Mouse (Mus musculus): ENCODE results near the gene Tvp23a.

The Tvp23a gene

DNA sequence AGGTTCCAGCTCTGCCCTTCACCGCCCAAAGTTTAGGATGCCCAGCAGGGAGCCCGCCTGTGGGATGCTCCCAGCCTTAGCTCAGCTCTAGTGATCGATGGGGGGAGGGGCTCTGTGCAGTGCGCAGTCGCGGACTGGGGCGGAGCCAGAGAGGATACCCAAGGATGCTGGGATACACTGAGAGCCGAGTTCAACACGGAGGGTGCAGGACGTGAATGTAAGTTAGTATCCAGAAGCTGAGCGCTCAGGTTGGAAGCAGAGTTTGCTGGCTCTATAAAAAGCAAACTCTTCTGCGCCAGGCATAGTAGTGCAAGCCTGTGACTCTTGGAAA is at the start of gene Tvp23a:
TSS of gene Tvp23a (minus strand) at position 99 of the 331 bp plus-strand sequence.
- POLR2A ChIA-PET: interaction anchor here (0.6 to 8.0 kb wide), 52 partner anchors 8 to 339 kb away, joined by 3 to 110 read pairs (median 4); partner anchors contain the start of genes Nubp1 (in 4 of the 4), Ciita (in 2 of the 4), Dexi (in 2 of the 4) and Clec16a (in 1 of the 4)
- CTCF ChIA-PET: interaction anchor here in 3 of 4 experiments (0.6 to 2.2 kb wide), 11 partner anchors 13 to 75 kb away, joined by 3 to 9 read pairs (median 5); no protein-coding TSS in a partner anchor

- ChIA-PET CTCF (interaction anchor here in 2 of 4 experiments (0.6 to 2.1 kb wide), 3 partner anchors 22 to 407 kb away, joined by 3 to 4 read pairs (median 3); no protein-coding TSS in a partner anchor), POLR2A (interaction anchor here in 3 of 4 experiments (0.6 to 1.3 kb wide), 4 partner anchors 8 to 83 kb away, joined by 3 to 5 read pairs (median 4); partner anchors contain the start of gene Nubp1 (in 1 of the 3))
Measured at GRCm38 (mm10) chr16:10495824-10496298, 48.7 kb upstream of the Tvp23a start.

- ChIA-PET POLR2A (no interaction called here), CTCF (no interaction called here)
Measured at GRCm38 (mm10) chr16:10492587-10492986, 45.4 kb upstream of the Tvp23a start.

DNA sequence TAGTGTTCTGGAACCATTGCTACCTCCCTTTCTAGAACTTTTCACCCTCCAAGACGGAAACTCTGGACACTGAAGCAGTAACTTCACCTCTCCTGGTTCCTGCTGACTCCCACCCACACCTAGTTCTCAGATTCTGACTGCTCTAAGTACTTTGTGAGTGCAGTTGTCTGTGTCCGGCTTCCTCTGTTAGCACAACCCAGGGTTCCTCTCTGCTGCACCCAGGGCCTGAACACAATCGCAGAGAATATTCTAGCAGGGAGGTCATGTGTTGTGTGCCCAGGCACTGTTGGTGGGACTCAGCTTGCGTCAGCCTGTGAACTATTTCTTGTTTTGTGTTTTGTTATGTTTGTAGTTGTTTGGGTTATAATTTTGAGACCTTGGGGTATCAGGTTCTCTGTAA is 44.6 kb upstream of the Tvp23a start:
- CTCF ChIA-PET: no interaction called here
- POLR2A ChIA-PET: interaction anchor here in 1 of 4 experiments (0.7 kb wide), 1 partner anchor 8 kb away, joined by 4 read pairs; no protein-coding TSS in a partner anchor

- POLR2A ChIA-PET: interaction anchor here in 3 of 4 experiments (0.7 to 3.8 kb wide), 15 partner anchors 8 to 73 kb away, joined by 3 to 36 read pairs (median 10); partner anchors contain the start of genes Ciita (in 2 of the 3) and Tvp23a (in 2 of the 3)
- CTCF ChIA-PET: interaction anchor here in 2 of 4 experiments (1.2 to 2.0 kb wide), 3 partner anchors 10 to 74 kb away, joined by 4 to 7 read pairs (median 6); partner anchors contain the start of gene Ciita (in 1 of the 2)
Measured at GRCm38 (mm10) chr16:10490503-10491150, 43.5 kb upstream of the Tvp23a start.

DNA sequence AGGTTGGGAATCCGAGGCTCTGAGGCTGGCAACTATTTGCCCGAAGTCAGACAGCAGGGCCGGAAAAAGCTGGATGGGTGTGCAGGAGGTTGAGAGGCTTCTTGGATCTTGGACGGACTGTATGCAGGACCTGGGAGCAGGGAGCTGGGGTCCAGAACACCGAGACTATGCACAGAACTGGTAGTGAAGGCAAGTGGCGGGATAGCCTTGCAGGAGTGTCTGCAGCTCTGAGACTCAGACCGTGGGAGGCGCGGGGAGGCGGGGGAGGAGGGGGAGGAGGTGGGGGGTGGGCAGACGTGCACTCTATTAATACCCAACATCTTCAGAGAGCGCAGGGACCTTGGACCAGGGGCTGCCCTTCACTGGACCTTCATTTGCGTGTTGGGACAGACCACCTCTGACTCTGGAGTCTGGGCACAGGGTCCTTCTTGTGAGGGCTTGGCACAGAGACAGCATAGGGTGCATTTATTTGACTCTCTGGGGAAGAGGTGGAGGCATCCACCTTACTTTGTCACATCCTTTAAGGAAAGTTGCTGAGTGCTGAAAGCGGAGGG is 42.8 kb upstream of the Tvp23a start:
- CTCF ChIA-PET: interaction anchor here (0.6 to 2.0 kb wide), 6 partner anchors 10 to 230 kb away, joined by 3 to 7 read pairs (median 4); partner anchors contain the start of genes Ciita (in 1 of the 4) and Tvp23a (in 1 of the 4)

GRCm38 (mm10) chr16:10489483-10489882 is 42.3 kb upstream of the Tvp23a start:
- POLR2A ChIA-PET: interaction anchor here in 3 of 4 experiments (0.5 to 3.8 kb wide), 24 partner anchors 9 to 240 kb away, joined by 3 to 36 read pairs (median 4); partner anchors contain the start of genes Ciita (in 2 of the 3), Tvp23a (in 2 of the 3) and Dexi (in 1 of the 3)
- CTCF ChIA-PET: interaction anchor here (0.6 to 2.0 kb wide), 6 partner anchors 9 to 230 kb away, joined by 3 to 7 read pairs (median 4); partner anchors contain the start of genes Ciita (in 1 of the 4) and Tvp23a (in 1 of the 4)

More for the DNA sequence above, 42.8 kb upstream of the Tvp23a start:
- POLR2A ChIA-PET: interaction anchor here in 3 of 4 experiments (0.7 to 3.8 kb wide), 23 partner anchors 8 to 240 kb away, joined by 3 to 36 read pairs (median 5); partner anchors contain the start of genes Ciita (in 2 of the 3), Tvp23a (in 2 of the 3) and Dexi (in 1 of the 3)

DNA sequence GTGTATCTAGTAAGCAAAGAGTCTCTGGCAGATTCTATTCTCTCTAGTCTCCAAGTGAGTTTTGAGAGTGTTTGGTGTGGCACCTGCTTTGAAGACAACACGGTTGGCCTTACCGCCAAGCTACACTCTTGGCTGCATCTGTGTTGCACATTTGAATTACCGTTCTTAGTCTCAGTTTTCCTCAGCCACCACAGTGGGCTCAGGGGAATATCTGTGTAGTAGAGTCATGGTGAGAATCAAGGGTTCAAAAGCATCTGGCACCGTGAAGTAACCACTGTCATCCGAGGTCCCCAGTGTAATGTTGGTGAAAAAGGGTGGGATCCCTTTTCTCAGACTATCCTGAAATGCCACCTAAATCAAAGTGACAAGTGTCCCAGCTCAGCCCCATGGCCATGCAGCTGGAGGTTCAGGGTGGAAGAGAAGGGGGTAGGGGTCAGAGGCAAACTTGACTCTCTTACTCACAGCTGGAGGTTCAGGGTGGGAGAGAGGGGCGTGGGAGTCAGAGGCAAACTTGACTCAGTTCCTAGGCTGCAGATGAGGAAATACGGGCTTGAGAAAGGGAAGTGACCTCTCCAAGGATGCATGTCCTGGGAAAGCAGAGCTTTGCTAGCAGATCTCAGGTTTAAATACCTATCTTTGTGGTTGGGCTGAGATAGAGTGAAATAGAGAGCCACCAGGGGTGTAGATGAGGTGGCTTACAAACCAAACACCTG is 41.8 kb upstream of the Tvp23a start:
- CTCF ChIA-PET: interaction anchor here in 3 of 4 experiments (0.9 to 2.0 kb wide), 5 partner anchors 9 to 72 kb away, joined by 3 to 7 read pairs (median 4); partner anchors contain the start of genes Ciita (in 1 of the 3) and Tvp23a (in 1 of the 3)
- POLR2A ChIA-PET: interaction anchor here in 3 of 4 experiments (0.5 to 3.8 kb wide), 24 partner anchors 9 to 241 kb away, joined by 3 to 36 read pairs (median 4); partner anchors contain the start of genes Ciita (in 2 of the 3), Tvp23a (in 2 of the 3) and Dexi (in 1 of the 3)

GRCm38 (mm10) chr16:10487895-10488493 is 40.8 kb upstream of the Tvp23a start:
- ChIA-PET CTCF (no interaction called here), POLR2A (interaction anchor here (0.6 to 3.8 kb wide), 18 partner anchors 8 to 212 kb away, joined by 3 to 36 read pairs (median 4); partner anchors contain the start of genes Ciita (in 2 of the 4) and Tvp23a (in 2 of the 4))

DNA sequence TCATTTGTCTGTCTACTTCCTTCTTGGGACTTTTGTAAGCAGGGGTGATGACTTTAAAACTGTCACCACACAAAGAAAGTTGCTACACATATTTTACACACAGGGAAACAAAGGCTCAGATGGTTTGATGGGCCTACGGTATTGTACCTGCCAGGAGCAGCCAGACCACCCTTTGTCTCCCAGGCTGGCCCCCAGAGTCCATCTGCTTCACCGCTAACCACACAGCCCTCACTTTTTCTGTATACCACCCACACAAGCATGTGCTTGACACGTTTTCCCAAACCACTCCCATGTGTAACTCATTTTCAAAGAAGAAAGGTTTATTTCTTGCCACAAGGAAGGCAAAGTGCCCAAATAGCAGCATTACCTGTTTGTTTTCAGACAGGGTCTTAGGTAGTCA is 39.8 kb upstream of the Tvp23a start:
- ChIA-PET POLR2A (interaction anchor here in 1 of 4 experiments (0.6 to 3.5 kb wide), 4 partner anchors 8 to 161 kb away, joined by 3 to 24 read pairs (median 4); partner anchors contain the start of gene Ciita), CTCF (no interaction called here)

- POLR2A ChIA-PET: interaction anchor here in 2 of 4 experiments (0.8 to 6.5 kb wide), 4 partner anchors 9 to 69 kb away, joined by 3 to 79 read pairs (median 7); no protein-coding TSS in a partner anchor
- CTCF ChIA-PET: interaction anchor here in 2 of 4 experiments (0.5 to 0.7 kb wide), 3 partner anchors 65 to 256 kb away, joined by 3 to 4 read pairs (median 3); no protein-coding TSS in a partner anchor
Measured at GRCm38 (mm10) chr16:10482343-10482742, 35.2 kb upstream of the Tvp23a start.

GRCm38 (mm10) chr16:10479857-10480256 is 32.7 kb upstream of the Tvp23a start, which contains the start of gene Ciita:
Gene Ciita, plus strand, starts transcription at chr16:10480059.
- POLR2A ChIA-PET: interaction anchor here in 3 of 4 experiments (0.6 to 6.5 kb wide), 26 partner anchors 9 to 306 kb away, joined by 3 to 79 read pairs (median 4); partner anchors contain the start of genes Nubp1 (in 2 of the 3), Socs1 (in 1 of the 3) and Tvp23a (in 1 of the 3)
- CTCF ChIA-PET: interaction anchor here in 2 of 4 experiments (0.6 to 1.3 kb wide), 4 partner anchors 10 to 63 kb away, joined by 3 to 6 read pairs (median 5); no protein-coding TSS in a partner anchor

GRCm38 (mm10) chr16:10475919-10476318 is 28.8 kb upstream of the Tvp23a start:
- ChIA-PET CTCF (no interaction called here), POLR2A (interaction anchor here in 2 of 4 experiments (1.0 to 10.1 kb wide), 7 partner anchors 7 to 63 kb away, joined by 3 to 71 read pairs (median 4); partner anchors contain the start of gene Nubp1 (in 1 of the 2))

DNA sequence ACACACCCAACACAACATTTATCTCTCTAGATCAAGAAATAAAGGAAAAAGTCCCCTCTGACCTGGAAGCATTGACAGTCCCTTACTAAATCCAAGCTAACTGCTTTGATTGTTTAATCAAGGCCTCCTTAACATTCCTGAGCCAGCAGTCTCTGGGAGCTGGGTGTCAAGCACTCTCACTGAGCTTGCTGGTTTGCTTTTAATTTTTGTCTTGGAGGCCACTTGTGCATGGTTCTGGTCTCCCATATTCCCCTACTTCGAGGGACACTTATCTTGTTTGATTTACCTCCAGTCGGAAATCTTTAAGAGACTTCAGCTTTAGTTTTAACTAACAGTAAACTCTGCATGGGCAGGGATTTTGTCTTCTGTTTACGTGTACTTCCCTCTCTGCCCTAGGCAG is 27.8 kb upstream of the Tvp23a start:
- ChIA-PET POLR2A (interaction anchor here in 3 of 4 experiments (0.8 to 10.1 kb wide), 15 partner anchors 9 to 62 kb away, joined by 3 to 52 read pairs (median 3); partner anchors contain the start of genes Tvp23a (in 2 of the 3) and Nubp1 (in 1 of the 3)), CTCF (interaction anchor here in 1 of 4 experiments (1.0 kb wide), 1 partner anchor 76 kb away, joined by 3 read pairs; no protein-coding TSS in a partner anchor)

- POLR2A ChIA-PET: interaction anchor here in 3 of 4 experiments (0.5 to 10.1 kb wide), 20 partner anchors 7 to 280 kb away, joined by 3 to 110 read pairs (median 5); partner anchors contain the start of genes Ciita (in 2 of the 3), Nubp1 (in 2 of the 3), Tvp23a (in 2 of the 3) and Atf7ip2 (in 1 of the 3)
- CTCF ChIA-PET: no interaction called here
Measured at GRCm38 (mm10) chr16:10471950-10472349, 24.8 kb upstream of the Tvp23a start.

DNA sequence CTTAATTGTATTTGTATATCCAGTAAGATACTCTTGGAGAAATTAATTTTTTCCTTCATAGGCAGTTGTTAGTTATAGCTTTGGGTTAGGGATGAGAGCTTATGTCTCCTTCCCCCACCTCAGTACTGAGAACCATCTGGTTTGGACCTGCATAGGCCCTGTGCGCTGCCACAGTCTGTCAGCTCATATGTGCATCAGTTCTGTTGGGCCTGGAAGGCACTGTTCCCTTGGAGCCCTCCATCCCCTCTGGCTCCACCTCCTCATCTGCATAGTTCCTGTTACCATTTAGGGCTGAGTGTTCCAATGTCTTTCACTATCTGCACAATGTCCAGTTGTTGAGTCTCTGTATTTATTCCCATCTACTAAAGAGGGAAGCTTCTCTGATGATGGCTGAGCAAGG is 21.0 kb upstream of the Tvp23a start:
- ChIA-PET POLR2A (interaction anchor here in 3 of 4 experiments (0.5 to 10.1 kb wide), 61 partner anchors 8 to 1677 kb away, joined by 3 to 110 read pairs (median 4); partner anchors contain the start of genes Ciita (in 3 of the 3), Tvp23a (in 3 of the 3), Nubp1 (in 2 of the 3) and Dexi (in 1 of the 3)), CTCF (interaction anchor here in 2 of 4 experiments (1.1 kb wide), 2 partner anchors 50 to 55 kb away, joined by 3 read pairs; no protein-coding TSS in a partner anchor)

Data from embryonic stem cell, embryonic (primary cell).